Mouse (Mus musculus): ENCODE measurements around the gene Tspan9. TPM values are rescaled to one million over a fixed set of nuclear protein-coding genes. Genes with fewer than 3 reads are reported as not detected.
A peak's percentile ranks its signal among the peaks of the same experiment; 100 is the strongest.

The Tspan9 gene
- polyA plus RNA-seq, 1 experiment = 29.8 TPM

DNA sequence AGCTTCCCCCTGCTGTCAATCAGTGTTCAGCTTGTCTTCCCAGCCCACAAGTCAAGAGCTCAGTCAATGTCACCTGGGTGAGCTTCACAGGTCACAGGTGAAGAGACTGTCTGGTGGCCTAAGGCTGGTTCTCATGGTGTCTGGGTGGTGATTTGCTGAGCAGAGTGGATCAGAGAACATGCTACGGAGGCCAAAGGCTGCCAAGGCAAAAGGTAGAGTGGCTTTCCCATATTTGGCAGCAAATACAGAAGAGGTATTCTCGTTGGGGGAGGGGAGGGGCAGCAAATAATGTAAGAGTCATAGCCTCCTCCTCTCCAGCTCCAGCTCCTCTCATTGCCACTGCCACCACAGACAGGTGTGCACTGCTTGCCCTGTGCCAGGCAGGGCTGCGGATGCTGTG, 37.2 kb downstream of the Tspan9 start:
- H3K27ac ChIP-seq (ENCODE audit: insufficient read depth, low read length) = no peak overlapping the region
- 61% methylated on average over 3 of the region's 3 CpGs for WGBS
- H3K4me3 ChIP-seq (ENCODE audit: extremely low read depth, insufficient read depth, insufficient read length) = no peak overlapping the region
- no peak for DNase-seq (ENCODE audit: low read depth in 1 of 2, low spot score in 2 of 2)
- H3K27me3 ChIP-seq (ENCODE audit: control insufficient read depth, insufficient read depth, low read length) = no peaks in the 10 kb centered on the region
- H3K36me3 ChIP-seq (ENCODE audit: control insufficient read depth, insufficient read depth, low read length) = no peaks in the 10 kb centered on the region
- TF ChIP-seq CTCF (IDR thresholded peaks at IDR 0.05; ENCODE audit: extremely low read depth, insufficient read depth, insufficient read length, insufficient replicate concordance) = no peak
- TF ChIP-seq POLR2A (IDR thresholded peaks at IDR 0.05; ENCODE audit: low read depth, low read length) = no peak
- H3K4me1 ChIP-seq (ENCODE audit: control insufficient read depth, insufficient read depth, insufficient read length) = peaks cover 3% of the 10 kb centered on the region; the same call in 1 of the 2 replicates

DNA sequence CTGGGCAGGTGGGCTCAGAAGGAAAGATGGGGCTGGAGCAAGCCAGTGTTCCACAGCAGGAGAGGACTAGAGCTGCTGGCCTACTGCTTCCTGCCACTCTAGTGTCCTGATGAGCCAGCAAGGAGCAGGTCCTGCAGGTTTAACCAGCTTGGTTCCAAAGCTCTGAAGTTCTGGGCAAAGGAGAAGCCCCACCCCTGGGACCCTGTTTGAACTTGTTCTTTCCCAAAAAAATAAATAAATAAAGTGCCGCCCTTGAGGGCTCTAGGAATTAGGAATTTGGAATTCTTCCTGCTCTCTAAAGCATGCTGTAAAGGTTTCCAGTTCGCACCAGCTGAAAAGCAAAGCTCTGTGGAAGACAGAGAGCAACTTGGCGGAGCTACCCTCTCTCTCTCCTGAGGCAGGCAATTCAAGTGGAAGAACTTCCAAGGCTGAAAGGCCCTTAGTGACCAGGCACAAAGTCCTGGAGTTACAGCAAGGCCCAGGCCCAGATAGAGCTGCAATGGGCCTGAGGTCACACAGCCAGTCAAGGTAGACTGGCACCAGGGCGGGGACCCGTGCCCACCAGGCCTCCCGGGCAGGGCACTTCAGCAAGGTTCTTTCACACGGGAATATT, 38.6 kb downstream of the Tspan9 start:
- TF ChIP-seq POLR2A (IDR thresholded peaks at IDR 0.05; ENCODE audit: low read depth, low read length) = no peak
- TF ChIP-seq CTCF (IDR thresholded peaks at IDR 0.05; ENCODE audit: extremely low read depth, insufficient read depth, insufficient read length, insufficient replicate concordance) = no peak
- Histone ChIP-seq H3K4me3 (ENCODE audit: extremely low read depth, insufficient read depth, insufficient read length) (no peak overlapping the region), H3K4me1 (ENCODE audit: control insufficient read depth, insufficient read depth, insufficient read length) (peaks cover 3% of the 10 kb centered on the region; the same call in 1 of the 2 replicates), H3K36me3 (ENCODE audit: control insufficient read depth, insufficient read depth, low read length) (no peaks in the 10 kb centered on the region), H3K27me3 (ENCODE audit: control insufficient read depth, insufficient read depth, low read length) (no peaks in the 10 kb centered on the region), H3K27ac (ENCODE audit: insufficient read depth, low read length) (no peak overlapping the region)
- DNase-seq (ENCODE audit: low read depth in 1 of 2, low spot score in 2 of 2) = no peak
- 85% methylated on average over 7 of the region's 7 CpGs for WGBS

DNA sequence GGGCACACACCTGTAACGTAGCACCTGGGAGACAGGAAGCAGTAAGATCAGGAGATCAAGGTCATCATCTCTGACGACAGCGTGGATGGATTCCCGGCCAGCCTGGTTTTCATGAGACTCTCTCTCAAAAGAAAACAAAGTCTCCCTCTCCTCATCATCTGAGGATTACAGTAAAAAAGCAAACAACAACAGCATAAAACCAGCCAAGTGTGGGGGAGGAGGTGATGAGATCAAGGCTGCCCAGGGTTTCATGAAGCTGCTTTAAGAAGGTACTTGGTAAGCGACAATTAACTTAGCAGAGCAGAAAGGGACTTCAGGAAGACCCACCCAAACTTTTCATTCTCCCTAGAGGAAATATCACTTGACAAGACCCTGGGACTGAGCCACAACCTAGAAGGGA, 39.5 kb downstream of the Tspan9 start:
- DNase-seq (ENCODE audit: low read depth in 1 of 2, low spot score in 2 of 2) = no peak
- H3K4me1 ChIP-seq (ENCODE audit: control insufficient read depth, insufficient read depth, insufficient read length) = peaks cover 3% of the 10 kb centered on the region; the same call in 1 of the 2 replicates
- WGBS = 86% methylated on average over 5 of the region's 5 CpGs
- TF ChIP-seq CTCF (IDR thresholded peaks at IDR 0.05; ENCODE audit: extremely low read depth, insufficient read depth, insufficient read length, insufficient replicate concordance) (no peak), POLR2A (IDR thresholded peaks at IDR 0.05; ENCODE audit: low read depth, low read length) (no peak)
- no peaks in the 10 kb centered on the region for H3K36me3 ChIP-seq (ENCODE audit: control insufficient read depth, insufficient read depth, low read length)
- H3K4me3 ChIP-seq (ENCODE audit: extremely low read depth, insufficient read depth, insufficient read length) = no peak overlapping the region
- no peak overlapping the region for H3K27ac ChIP-seq (ENCODE audit: insufficient read depth, low read length)
- H3K27me3 ChIP-seq (ENCODE audit: control insufficient read depth, insufficient read depth, low read length) = no peaks in the 10 kb centered on the region

GRCm38 (mm10) chr6:128102296-128102999, 40.9 kb downstream of the Tspan9 start:
- peak overlapping the region; percentile 34 for H3K27ac ChIP-seq (ENCODE audit: insufficient read depth, low read length)
- no peak overlapping the region for H3K4me3 ChIP-seq (ENCODE audit: extremely low read depth, insufficient read depth, insufficient read length)

DNA sequence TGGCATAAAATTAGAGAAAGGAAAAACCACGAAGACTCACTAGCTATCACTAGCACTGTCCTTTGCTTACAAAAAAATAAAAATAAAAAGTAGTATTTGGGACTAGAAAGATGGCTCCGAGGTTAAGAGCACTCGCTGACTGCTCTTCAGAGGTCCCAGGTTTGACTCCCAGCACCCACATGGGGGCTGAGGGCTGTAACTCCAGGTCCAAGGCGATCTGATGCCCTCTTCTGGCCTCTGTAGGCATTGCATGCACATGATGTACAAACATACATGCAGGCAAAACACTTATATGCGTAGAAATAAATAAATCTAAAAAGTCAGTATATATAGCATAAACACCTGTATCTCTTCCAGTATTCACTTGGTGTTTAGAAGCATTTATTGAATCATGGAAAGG, 43.5 kb downstream of the Tspan9 start:
- WGBS = 87% methylated on average over 5 of the region's 5 CpGs
- Histone ChIP-seq H3K4me1 (ENCODE audit: control insufficient read depth, insufficient read depth, insufficient read length) (no peaks in the 10 kb centered on the region), H3K27ac (ENCODE audit: insufficient read depth, low read length) (no peak overlapping the region), H3K27me3 (ENCODE audit: control insufficient read depth, insufficient read depth, low read length) (no peaks in the 10 kb centered on the region), H3K36me3 (ENCODE audit: control insufficient read depth, insufficient read depth, low read length) (no peaks in the 10 kb centered on the region), H3K4me3 (ENCODE audit: extremely low read depth, insufficient read depth, insufficient read length) (no peak overlapping the region)
- TF ChIP-seq CTCF (IDR thresholded peaks at IDR 0.05; ENCODE audit: extremely low read depth, insufficient read depth, insufficient read length, insufficient replicate concordance) = no peak
- no peak for TF ChIP-seq POLR2A (IDR thresholded peaks at IDR 0.05; ENCODE audit: low read depth, low read length)
- DNase-seq (ENCODE audit: low read depth in 1 of 2, low spot score in 2 of 2) = no peak

More at GRCm38 (mm10) chr6:128102296-128102999, 40.9 kb downstream of the Tspan9 start:
- TF ChIP-seq POLR2A (IDR thresholded peaks at IDR 0.05; ENCODE audit: low read depth, low read length) (no peak), CTCF (IDR thresholded peaks at IDR 0.05; ENCODE audit: extremely low read depth, insufficient read depth, insufficient read length, insufficient replicate concordance) (no peak)
- Histone ChIP-seq H3K36me3 (ENCODE audit: control insufficient read depth, insufficient read depth, low read length) (no peaks in the 10 kb centered on the region), H3K27me3 (ENCODE audit: control insufficient read depth, insufficient read depth, low read length) (no peaks in the 10 kb centered on the region), H3K4me1 (ENCODE audit: control insufficient read depth, insufficient read depth, insufficient read length) (peaks cover 1% of the 10 kb centered on the region; the same call in 1 of the 2 replicates)
- 72% methylated on average over 6 of the region's 6 CpGs for WGBS
- DNase-seq (ENCODE audit: low read depth in 1 of 2, low spot score in 2 of 2) = no peak

DNA sequence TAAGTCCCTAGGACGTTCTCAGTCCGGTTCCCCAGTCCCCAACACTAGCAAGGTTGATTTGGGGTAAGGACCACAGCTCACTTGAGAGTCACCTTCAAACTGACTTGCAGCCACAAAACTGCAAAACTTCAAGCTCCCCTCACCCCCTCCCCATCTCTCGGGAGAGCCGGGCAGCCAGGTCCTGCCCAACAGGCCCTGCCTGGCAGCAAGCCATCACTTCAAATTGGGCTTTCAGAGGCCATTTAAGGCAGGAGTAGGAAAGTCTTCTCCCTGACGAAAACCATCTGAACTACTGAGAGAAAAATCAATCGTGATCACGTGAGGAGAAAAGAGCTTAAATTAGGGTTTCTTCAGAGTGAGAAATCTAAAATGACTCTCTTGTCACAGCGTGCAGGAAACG, 44.2 kb downstream of the Tspan9 start:
- no peaks in the 10 kb centered on the region for H3K4me1 ChIP-seq (ENCODE audit: control insufficient read depth, insufficient read depth, insufficient read length)
- WGBS = 84% methylated on average over 9 of the region's 9 CpGs

GRCm38 (mm10) chr6:128096521-128096920, 46.9 kb downstream of the Tspan9 start:
- no peak for TF ChIP-seq CTCF (IDR thresholded peaks at IDR 0.05; ENCODE audit: extremely low read depth, insufficient read depth, insufficient read length, insufficient replicate concordance)
- TF ChIP-seq POLR2A (IDR thresholded peaks at IDR 0.05; ENCODE audit: low read depth, low read length) = no peak
- Histone ChIP-seq H3K27ac (ENCODE audit: insufficient read depth, low read length) (no peak overlapping the region), H3K4me1 (ENCODE audit: control insufficient read depth, insufficient read depth, insufficient read length) (no peaks in the 10 kb centered on the region), H3K27me3 (ENCODE audit: control insufficient read depth, insufficient read depth, low read length) (no peaks in the 10 kb centered on the region), H3K36me3 (ENCODE audit: control insufficient read depth, insufficient read depth, low read length) (no peaks in the 10 kb centered on the region), H3K4me3 (ENCODE audit: extremely low read depth, insufficient read depth, insufficient read length) (no peak overlapping the region)
- no peak for DNase-seq (ENCODE audit: low read depth in 1 of 2, low spot score in 2 of 2)
- 84% methylated on average over 7 of the region's 7 CpGs for WGBS

More for the DNA sequence above, 44.2 kb downstream of the Tspan9 start:
- Histone ChIP-seq H3K27me3 (ENCODE audit: control insufficient read depth, insufficient read depth, low read length) (no peaks in the 10 kb centered on the region), H3K27ac (ENCODE audit: insufficient read depth, low read length) (no peak overlapping the region), H3K36me3 (ENCODE audit: control insufficient read depth, insufficient read depth, low read length) (no peaks in the 10 kb centered on the region), H3K4me3 (ENCODE audit: extremely low read depth, insufficient read depth, insufficient read length) (no peak overlapping the region)
- DNase-seq (ENCODE audit: low read depth in 1 of 2, low spot score in 2 of 2) = no peak
- TF ChIP-seq POLR2A (IDR thresholded peaks at IDR 0.05; ENCODE audit: low read depth, low read length) (no peak), CTCF (IDR thresholded peaks at IDR 0.05; ENCODE audit: extremely low read depth, insufficient read depth, insufficient read length, insufficient replicate concordance) (no peak)
